Mouse (Mus musculus) neural tube, embryonic 13.5 days (tissue): Measurements from ENCODE around the gene Mdfic. TPM values are rescaled to one million over a fixed set of nuclear protein-coding genes. Genes with fewer than 3 reads are reported as not detected.

ENCODE experiments used
- ATAC-seq: fragments of 200-750 bp; cut with Nextera tagmentation; 2 replicates; pipeline ENCODE4 v1.8.0; 2017; ENCODE audit warnings: low read depth, mild to moderate bottlenecking, moderate TSS enrichment, moderate library complexity
- H3K27ac ChIP-seq: fragments of 300-500 bp; sonication (generic); replicated peaks from 2 replicates; pipeline ENCODE4 v1.5.1; 2015; ENCODE audit warnings: moderate library complexity, mild to moderate bottlenecking, inconsistent platforms
- H3K27me3 ChIP-seq: fragments of 300-500 bp; sonication (generic); 2 replicates; pipeline ENCODE4 v1.6.1; 2015; ENCODE audit warnings: mild to moderate bottlenecking, inconsistent platforms
- H3K36me3 ChIP-seq: fragments of 300-500 bp; sonication (generic); 2 replicates; pipeline ENCODE4 v1.6.1; 2015; ENCODE audit warnings: mild to moderate bottlenecking, inconsistent platforms
- H3K4me1 ChIP-seq: fragments of 300-500 bp; sonication (generic); replicated peaks from 2 replicates; pipeline ENCODE4 v1.6.1; 2015; ENCODE audit warnings: inconsistent platforms
- H3K4me2 ChIP-seq: fragments of 300-500 bp; sonication (generic); 2 replicates; pipeline ENCODE4 v1.6.1; 2015; ENCODE audit warnings: inconsistent platforms, mild to moderate bottlenecking, moderate library complexity
- H3K4me3 ChIP-seq: fragments of 300-500 bp; sonication (generic); 2 replicates; pipeline ENCODE4 v1.5.1; 2015; ENCODE audit warnings: mild to moderate bottlenecking, inconsistent platforms
- H3K9ac ChIP-seq: fragments of 300-500 bp; sonication (generic); 2 replicates; pipeline ENCODE4 v1.6.1; 2015; ENCODE audit warnings: moderate library complexity, mild to moderate bottlenecking, inconsistent platforms
- H3K9me3 ChIP-seq: fragments of 300-500 bp; sonication (generic); 2 replicates; pipeline ENCODE4 v1.6.1; 2016; ENCODE audit warnings: inconsistent platforms
- WGBS: fragments of 180-500 bp; shearing (Covaris S2); methylation state at CpG from one replicate; pipeline ENCODE4 v1.1.7; 2015; 5-methylcytosine and 5-hydroxymethylcytosine counted together
- polyA plus RNA-seq: library from polyadenylated mRNA; unstranded; fragments of >200 nt; fragmentation: Nextera tagmentation; extraction: Ambion mirVana; gene quantifications from 2 replicates; pipeline ENCODE4 v1.2.1, GENCODE M21; 2015

Mdfic gene
- polyA plus RNA-seq, 1 experiment from 2014 or later: 0.57 TPM

DNA sequence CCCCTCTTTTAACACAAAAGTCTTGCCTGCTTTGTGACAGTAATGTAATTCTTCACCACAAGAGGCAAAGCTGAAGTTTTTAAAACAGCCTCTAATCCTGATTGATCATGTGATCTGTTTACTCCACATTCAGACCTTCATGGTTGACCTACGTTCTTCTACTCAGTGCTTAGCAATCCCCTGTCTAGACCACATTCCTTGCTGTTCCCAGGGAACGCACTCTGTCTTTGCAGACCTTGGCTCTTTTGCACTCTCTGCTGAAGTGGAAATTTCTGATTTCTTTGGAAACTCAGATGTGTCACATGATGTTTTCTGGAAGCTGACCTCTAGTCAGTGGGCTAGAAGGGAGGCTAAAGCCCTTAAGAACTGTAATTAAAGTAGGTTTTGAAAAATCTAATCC, 109.4 kb downstream of the Mdfic start:
- no peak overlapping the region for H3K4me2 ChIP-seq
- no peaks in the 10 kb centered on the region for H3K4me1 ChIP-seq
- 65% methylated on average over 2 of the region's 2 CpGs for WGBS
- H3K9ac ChIP-seq: no peak overlapping the region
- H3K27ac ChIP-seq: no peak overlapping the region
- H3K27me3 ChIP-seq: no peaks in the 10 kb centered on the region
- no peak overlapping the region for H3K4me3 ChIP-seq
- ATAC-seq: no peak
- no peaks in the 10 kb centered on the region for H3K9me3 ChIP-seq
- H3K36me3 ChIP-seq: no peaks in the 10 kb centered on the region

- Histone ChIP-seq H3K9ac (no peak overlapping the region), H3K9me3 (no peaks in the 10 kb centered on the region), H3K4me3 (no peak overlapping the region), H3K36me3 (no peaks in the 10 kb centered on the region), H3K4me2 (no peak overlapping the region), H3K4me1 (no peaks in the 10 kb centered on the region), H3K27ac (no peak overlapping the region), H3K27me3 (no peaks in the 10 kb centered on the region)
- no peak for ATAC-seq
- WGBS: 92% methylated on average over 1 of the region's 1 CpGs
Measured at GRCm38 (mm10) chr6:15830651-15831050, 110.2 kb downstream of the Mdfic start.

DNA sequence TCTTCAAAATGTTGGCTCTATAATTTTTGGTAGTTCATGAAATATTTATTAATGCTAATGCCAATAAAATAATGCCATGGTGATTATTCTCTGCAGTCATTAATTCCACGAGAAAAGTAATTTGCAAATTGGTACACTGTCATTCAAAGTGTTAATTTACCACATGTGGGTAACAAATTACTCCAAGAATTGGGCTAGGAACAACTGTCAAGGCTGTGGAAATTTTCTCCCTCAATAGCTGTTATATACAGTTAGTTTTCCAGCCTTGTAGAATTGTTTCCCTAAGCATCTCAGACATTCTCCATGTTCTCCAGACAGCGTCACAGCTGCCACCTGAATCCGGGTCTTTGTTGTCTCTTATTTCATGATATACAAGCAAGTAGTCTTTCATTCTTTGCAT, 117.2 kb downstream of the Mdfic start:
- H3K36me3 ChIP-seq: no peaks in the 10 kb centered on the region
- no peak overlapping the region for H3K9ac ChIP-seq
- no peak overlapping the region for H3K4me3 ChIP-seq
- WGBS: 76% methylated on average over 3 of the region's 3 CpGs
- ATAC-seq: no peak
- no peaks in the 10 kb centered on the region for H3K9me3 ChIP-seq
- no peaks in the 10 kb centered on the region for H3K4me1 ChIP-seq
- H3K27ac ChIP-seq: no peak overlapping the region
- no peak overlapping the region for H3K4me2 ChIP-seq
- no peaks in the 10 kb centered on the region for H3K27me3 ChIP-seq

DNA sequence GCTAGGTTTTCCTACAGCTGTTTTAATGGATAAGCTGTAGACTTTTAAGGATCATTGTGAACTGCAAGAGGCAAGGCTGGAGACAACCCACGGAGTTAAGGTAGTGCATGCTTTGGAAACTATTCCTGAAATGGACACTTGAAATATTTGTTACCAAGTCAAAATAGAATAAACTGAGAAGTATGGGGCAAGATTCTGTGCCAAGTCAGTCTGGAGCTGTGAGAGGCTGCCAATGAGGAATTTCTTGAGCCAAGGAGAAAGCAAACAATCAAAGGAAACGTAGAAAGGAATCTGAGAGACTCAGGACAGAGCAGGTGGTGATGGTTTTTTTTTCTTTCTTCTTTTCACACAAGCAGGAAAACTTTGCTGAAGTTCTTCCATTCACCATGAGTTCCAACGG, 119.4 kb downstream of the Mdfic start:
- 85% methylated on average over 3 of the region's 3 CpGs for WGBS
- no peak for ATAC-seq
- Histone ChIP-seq H3K4me3 (no peak overlapping the region), H3K4me1 (no peaks in the 10 kb centered on the region), H3K4me2 (no peak overlapping the region), H3K36me3 (no peaks in the 10 kb centered on the region), H3K9me3 (no peaks in the 10 kb centered on the region), H3K9ac (no peak overlapping the region), H3K27ac (no peak overlapping the region), H3K27me3 (no peaks in the 10 kb centered on the region)

GRCm38 (mm10) chr6:15840429-15840828, 120.0 kb downstream of the Mdfic start:
- ATAC-seq: no peak
- Histone ChIP-seq H3K4me1 (no peaks in the 10 kb centered on the region), H3K9ac (no peak overlapping the region), H3K4me3 (no peak overlapping the region), H3K36me3 (no peaks in the 10 kb centered on the region), H3K4me2 (no peak overlapping the region), H3K27me3 (no peaks in the 10 kb centered on the region), H3K9me3 (no peaks in the 10 kb centered on the region), H3K27ac (no peak overlapping the region)
- 96% methylated on average over 2 of the region's 2 CpGs for WGBS

DNA sequence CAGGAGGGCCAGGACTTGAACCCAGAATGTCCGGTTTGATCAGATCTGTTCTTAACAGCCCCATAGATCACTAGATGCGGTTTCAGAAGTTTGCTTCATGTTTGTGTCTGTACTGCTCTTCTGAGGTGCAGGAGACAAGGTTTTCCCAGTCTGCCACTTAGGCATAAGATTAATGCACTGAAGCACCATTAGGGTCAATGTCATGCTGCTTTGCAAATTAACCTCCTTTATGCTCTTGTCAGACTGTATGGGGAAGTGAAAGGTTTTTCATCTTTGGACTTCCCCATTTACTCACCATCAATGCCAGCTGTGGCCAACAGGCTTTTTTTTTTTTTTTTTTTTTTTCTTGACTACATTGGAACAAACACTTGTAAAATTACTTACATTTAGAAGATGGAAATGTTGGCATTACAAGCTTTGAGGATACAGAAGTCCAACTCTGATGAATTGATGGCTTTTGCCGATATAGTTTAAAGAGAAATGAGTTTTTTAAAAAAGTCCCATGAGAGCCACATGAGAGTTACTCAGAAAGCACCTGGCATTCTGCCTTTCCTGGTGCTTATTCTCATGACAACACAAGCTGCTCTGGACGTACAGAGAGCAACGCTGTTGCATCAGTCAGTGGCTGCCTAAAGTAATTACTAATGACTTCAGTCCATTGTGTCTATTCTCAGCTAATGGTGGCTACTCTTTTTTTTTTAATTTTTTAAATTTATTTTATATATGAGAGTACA, 121.2 kb downstream of the Mdfic start:
- Histone ChIP-seq H3K27ac (no peak overlapping the region), H3K9me3 (no peaks in the 10 kb centered on the region), H3K4me3 (no peak overlapping the region), H3K4me2 (no peak overlapping the region), H3K9ac (no peak overlapping the region), H3K36me3 (no peaks in the 10 kb centered on the region), H3K27me3 (no peaks in the 10 kb centered on the region), H3K4me1 (no peaks in the 10 kb centered on the region)
- WGBS: 55% methylated on average over 5 of the region's 5 CpGs
- ATAC-seq: no peak

DNA sequence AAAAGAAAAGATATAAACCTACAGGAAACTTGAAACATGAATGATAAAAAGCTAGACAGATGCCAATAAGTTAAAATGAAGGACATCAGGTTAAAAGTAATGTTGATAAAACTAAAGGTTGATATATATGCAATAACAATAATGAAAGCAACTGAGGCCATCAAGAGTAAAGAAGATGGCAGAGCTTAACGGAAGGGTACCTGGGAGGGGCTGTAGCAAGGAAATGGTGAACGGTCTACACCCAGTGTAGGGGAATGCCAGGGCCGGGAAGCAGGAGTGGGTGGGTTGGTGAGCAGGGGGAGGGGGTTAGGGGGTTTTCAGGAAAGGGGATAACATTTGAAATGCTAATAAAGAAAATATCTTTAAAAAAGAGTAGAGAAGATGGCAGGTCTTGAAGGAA, 122.8 kb downstream of the Mdfic start:
- no peak overlapping the region for H3K4me2 ChIP-seq
- WGBS: 93% methylated on average over 3 of the region's 3 CpGs
- no peak overlapping the region for H3K27ac ChIP-seq
- H3K9me3 ChIP-seq: no peaks in the 10 kb centered on the region
- H3K9ac ChIP-seq: no peak overlapping the region
- no peaks in the 10 kb centered on the region for H3K27me3 ChIP-seq
- no peaks in the 10 kb centered on the region for H3K36me3 ChIP-seq
- H3K4me1 ChIP-seq: no peaks in the 10 kb centered on the region
- no peak for ATAC-seq
- H3K4me3 ChIP-seq: no peak overlapping the region

DNA sequence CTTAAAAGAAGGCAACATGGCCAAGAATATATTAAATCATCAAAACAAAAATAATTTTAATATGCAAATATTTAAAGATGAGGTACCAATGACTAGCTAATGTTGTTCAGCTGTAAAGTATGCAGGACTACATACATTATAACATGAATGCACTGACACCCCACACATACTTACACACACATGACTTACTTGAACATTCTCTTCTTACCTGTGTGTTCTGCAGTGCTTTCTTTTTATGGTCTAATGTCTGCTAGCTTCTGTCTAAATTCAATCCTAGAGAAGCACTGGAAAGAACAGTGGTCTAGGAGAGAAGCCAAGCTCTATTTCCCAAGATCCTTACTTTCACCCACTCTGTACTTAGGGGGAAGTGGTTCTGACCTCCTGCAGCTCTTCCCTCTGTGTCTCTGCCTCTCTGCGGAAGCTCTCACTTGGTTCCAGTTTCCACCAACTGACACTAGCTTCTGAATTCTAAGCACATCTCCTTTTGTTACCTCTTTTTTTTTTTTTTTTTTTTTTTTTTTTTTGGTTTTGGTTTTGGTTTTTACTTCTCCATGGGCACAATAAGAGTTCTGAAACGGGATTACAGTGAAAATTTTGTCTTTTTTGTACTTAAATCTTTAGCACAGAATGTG, 125.4 kb downstream of the Mdfic start:
- ATAC-seq: no peak
- WGBS: 80% methylated on average over 2 of the region's 2 CpGs
- H3K9me3 ChIP-seq: no peaks in the 10 kb centered on the region

More for the DNA sequence above, 125.4 kb downstream of the Mdfic start:
- no peaks in the 10 kb centered on the region for H3K27me3 ChIP-seq
- no peaks in the 10 kb centered on the region for H3K4me1 ChIP-seq
- no peaks in the 10 kb centered on the region for H3K36me3 ChIP-seq
- H3K9ac ChIP-seq: no peak overlapping the region
- no peak overlapping the region for H3K4me2 ChIP-seq
- H3K4me3 ChIP-seq: no peak overlapping the region
- no peak overlapping the region for H3K27ac ChIP-seq
